Mouse (Mus musculus): ENCODE data around the gene Gm20431.

Gene Gm20431

DNA sequence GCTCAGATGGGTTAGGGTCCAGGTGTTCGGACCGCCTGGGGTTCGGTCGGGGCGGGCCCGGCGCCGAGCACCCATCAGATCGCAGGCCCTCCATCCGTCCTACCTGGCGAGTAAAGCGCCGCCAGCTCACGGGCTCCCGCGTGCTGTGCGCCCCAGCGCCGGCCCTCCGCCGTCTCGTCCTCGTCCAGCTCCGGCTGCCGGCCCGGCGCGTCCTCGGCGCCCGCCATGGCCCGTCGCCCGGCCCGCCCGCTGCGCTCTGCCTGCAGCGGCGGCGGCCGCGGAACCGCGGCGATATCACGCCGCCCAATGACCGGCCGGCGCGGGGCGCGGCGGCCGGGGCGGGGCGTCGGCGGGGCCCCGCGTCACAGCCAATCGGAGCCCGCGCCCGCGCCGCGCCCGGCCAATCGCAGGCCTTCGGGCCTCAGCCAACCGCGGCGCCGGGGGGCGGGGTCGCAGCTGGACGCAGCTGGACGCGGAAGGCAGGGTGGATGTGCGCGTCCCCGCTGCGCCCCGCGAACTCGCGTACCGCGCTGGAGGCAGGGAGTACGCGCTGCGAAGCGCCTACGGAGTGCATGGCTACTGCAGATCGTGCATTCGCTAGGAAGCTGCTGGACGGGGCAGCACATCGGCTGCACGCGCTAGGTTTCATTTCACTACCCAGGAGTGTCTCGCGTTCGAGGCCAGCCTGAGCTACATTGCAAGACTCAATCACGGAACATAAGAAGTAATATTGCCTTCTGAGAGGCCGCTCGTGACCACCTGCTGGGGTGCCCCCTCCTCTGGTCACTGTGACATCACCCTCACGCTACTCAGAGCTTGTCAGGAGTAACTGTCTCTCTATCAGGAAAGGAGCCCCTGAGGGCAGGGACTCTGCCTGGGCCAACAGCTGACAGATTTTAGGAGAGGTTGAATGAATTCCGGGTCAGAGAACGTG lies at the start of gene Gm20431:
Gene Gm20431, minus strand, starts transcription at position 227 of the 934 bp plus-strand sequence.
- DNase-seq (ENCODE audit: low spot score), result peak; percentile 98

- DNase-seq (ENCODE audit: low spot score), result no peak
Measured at GRCm38 (mm10) chr2:167710574-167710973, 49.3 kb upstream of the Gm20431 start.

DNA sequence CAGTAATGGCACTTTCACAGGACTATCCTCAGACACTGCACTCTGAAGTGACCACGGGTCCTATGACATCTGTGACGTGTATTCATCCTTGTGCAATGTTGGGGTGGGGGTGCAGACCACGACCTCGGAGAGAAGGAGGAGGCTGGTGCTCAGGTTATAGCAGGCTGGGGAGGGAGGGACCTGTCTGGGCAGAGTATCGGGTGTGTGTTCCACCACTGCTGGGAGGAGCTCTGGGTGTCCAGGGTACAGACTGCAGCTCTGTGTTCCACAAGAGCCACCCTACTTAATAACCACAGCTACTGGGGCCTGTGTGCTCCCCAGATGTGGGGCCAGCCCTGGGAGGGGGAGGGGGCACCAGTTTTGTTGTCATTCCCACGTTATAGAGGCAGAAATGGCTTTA lies 48.7 kb upstream of the Gm20431 start:
- DNase-seq (ENCODE audit: low spot score), result no peak

GRCm38 (mm10) chr2:167708373-167708772 lies 47.1 kb upstream of the Gm20431 start:
- no peak for DNase-seq (ENCODE audit: low spot score)

- no peak for DNase-seq (ENCODE audit: low spot score)
Measured at GRCm38 (mm10) chr2:167706183-167706939, 45.1 kb upstream of the Gm20431 start.

DNA sequence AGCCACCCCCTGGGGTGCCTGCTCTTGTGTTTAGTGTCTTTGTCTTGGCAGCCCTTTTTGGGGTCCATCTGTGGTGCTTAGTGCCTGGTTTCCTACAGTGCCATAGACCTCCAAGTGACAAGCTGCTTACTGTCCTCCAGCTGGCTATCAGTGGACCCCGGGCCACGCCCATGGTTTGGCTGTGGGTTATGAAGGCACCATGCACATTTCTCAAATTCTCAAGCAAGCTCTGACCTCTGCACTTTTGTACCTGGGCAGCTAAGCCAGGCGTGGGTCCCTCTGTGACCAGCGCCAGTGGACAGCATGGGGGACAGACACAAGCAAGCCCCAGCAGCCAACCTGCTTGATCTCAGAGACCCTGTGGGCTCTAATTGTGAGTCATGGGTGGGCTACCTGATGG lies 43.1 kb upstream of the Gm20431 start:
- no peak for DNase-seq (ENCODE audit: low spot score)

GRCm38 (mm10) chr2:167702126-167702525 lies 40.8 kb upstream of the Gm20431 start:
- no peak for DNase-seq (ENCODE audit: low spot score)

DNA sequence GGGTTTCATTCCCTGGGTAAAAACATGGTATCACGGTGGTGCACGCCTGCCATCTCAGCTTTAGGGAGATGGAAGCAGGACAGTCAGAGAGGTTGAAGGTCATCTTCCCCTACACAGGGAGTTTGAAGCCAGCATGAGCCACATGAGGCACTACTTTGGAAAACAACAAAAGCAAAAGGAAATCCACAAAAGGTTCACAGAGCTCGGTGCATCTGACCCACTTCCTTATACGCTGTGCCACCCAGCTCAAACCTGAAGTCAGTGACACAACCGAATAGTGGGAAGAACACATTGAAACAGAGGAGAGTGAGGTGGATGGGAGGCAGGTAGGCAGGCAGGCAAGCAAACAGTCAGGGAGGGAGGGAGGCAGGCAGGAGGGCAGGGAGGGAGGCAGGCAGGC lies 40.2 kb upstream of the Gm20431 start:
- no peak for DNase-seq (ENCODE audit: low spot score)

GRCm38 (mm10) chr2:167700018-167700417 lies 38.7 kb upstream of the Gm20431 start:
- no peak for DNase-seq (ENCODE audit: low spot score)

- DNase-seq (ENCODE audit: low spot score), result no peak
Measured at GRCm38 (mm10) chr2:167697902-167698301, 36.6 kb upstream of the Gm20431 start.

GRCm38 (mm10) chr2:167696143-167696542 lies 34.8 kb upstream of the Gm20431 start:
- DNase-seq (ENCODE audit: low spot score), result no peak

DNA sequence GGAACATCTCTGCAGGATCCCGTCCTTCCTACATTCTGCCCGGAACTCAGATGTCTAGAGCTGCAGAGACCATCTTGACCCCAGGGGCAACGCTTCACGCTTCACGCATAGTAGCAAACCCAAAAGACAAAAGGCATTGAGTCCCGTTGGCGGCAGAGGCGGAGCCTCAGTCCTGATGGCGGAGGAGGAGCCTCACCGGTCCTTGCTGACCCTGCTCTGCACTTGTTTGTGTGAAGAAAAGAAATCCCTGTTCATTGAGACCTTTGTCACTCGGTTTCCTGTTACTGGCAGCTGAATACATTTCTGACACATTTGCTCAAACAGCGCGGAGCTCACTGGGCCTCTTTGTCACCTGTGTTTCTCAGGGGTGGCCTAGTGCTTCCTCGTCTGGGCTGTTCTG lies 34.2 kb upstream of the Gm20431 start:
- no peak for DNase-seq (ENCODE audit: low spot score)

DNA sequence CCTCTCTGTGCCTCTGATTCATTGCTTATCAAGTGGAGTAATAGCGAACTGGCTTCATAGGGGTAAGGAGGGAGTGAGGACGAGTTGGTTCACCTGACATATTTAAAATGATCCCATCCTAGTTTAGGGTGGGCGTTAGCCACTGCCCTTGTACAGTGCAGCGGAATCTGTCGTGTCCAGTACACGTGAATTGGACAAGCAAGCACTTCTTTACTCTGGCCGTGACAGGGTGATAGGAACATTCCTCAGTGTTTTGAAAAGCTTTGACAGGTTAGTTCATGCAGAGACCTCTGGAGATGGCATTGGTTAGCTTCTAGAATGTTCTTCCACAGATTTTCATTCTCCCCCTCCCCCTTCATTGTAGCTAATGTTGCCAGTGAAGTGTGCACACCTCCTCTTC lies 33.7 kb upstream of the Gm20431 start:
- DNase-seq (ENCODE audit: low spot score), result no peak

DNA sequence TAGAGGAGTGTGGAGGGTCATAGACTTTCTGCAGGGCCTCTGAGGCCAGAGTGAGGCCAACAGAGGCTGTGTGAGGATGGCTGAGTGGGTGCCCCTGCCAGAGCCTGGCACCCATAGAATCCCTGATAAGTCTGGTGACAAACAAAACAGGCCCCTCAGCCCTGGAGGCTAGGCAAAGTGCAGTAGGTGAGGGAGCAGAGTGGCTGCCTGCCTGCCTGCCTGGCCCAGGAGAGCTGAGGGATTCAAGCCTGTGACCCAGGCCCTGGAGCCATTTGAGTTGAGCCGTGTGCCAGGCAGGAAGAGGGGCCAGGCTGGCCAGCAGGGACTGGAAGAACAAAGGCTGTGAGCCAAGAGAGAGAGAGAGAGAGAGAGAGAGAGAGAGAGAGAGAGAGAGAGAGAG lies 32.9 kb upstream of the Gm20431 start:
- no peak for DNase-seq (ENCODE audit: low spot score)

GRCm38 (mm10) chr2:167693540-167693939 lies 32.2 kb upstream of the Gm20431 start:
- DNase-seq (ENCODE audit: low spot score), result no peak

- no peak for DNase-seq (ENCODE audit: low spot score)
Measured at GRCm38 (mm10) chr2:167692831-167693230, 31.5 kb upstream of the Gm20431 start.

- no peak for DNase-seq (ENCODE audit: low spot score)
Measured at GRCm38 (mm10) chr2:167691871-167692661, 30.8 kb upstream of the Gm20431 start.

DNA sequence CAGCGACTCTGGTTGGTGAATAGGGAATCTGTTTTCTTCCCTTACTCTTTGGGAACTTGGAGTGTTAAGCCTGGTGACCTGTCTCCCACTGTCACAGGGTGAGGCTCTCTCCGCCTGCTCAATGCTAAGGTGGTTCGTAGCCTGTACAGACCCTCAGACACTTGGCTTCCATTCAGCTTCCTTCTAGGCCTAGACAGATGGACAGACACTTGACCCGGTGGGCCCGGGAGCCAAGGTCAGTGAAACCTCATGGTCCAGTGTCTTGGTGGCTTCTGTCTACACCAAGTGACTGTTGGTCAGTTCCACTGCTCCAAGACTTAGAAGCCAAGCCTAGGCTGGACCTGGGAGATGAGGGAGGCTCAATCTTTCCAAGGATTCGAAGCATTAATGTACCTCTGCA lies 30.1 kb upstream of the Gm20431 start:
- DNase-seq (ENCODE audit: low spot score), result no peak

- no peak for DNase-seq (ENCODE audit: low spot score)
Measured at GRCm38 (mm10) chr2:167690962-167691311, 29.6 kb upstream of the Gm20431 start.

DNA sequence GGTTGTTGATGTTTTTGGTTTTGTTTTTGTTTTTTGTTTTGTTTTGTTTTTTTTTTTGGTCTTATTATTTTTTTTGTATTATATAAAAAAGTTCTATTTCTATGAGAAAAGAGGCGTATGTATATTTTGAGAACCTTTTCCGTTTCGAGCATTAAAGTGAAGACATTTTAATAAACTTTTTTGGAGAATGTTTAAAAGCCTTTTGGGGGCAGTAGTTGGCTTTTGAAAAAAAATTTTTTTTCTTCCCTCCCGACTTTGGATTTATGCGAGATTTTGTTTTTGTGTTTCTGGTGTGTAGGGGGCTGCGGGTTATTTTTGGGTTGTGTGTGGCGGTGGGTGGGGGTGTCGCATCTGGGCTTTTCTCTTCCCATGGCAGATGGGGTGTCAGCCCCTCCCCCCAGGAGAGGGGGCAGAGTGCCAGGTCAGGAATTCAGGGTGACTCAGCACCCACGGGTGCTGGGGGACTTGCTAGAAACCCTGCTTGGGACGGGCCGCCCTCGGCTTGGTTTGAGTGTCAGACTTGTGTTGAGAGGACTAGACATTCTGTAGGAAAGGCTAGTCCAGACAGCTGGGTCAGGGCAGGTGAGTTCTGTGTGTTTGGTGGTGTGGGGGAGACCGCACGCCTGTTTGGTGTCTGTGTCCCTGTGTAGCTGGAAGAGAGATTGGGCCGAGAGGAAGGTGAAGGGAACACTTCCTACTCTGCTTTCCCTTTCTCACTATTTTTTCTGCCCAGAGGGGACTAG lies 29.1 kb upstream of the Gm20431 start:
- peak; percentile 76 for DNase-seq (ENCODE audit: low spot score)

DNA sequence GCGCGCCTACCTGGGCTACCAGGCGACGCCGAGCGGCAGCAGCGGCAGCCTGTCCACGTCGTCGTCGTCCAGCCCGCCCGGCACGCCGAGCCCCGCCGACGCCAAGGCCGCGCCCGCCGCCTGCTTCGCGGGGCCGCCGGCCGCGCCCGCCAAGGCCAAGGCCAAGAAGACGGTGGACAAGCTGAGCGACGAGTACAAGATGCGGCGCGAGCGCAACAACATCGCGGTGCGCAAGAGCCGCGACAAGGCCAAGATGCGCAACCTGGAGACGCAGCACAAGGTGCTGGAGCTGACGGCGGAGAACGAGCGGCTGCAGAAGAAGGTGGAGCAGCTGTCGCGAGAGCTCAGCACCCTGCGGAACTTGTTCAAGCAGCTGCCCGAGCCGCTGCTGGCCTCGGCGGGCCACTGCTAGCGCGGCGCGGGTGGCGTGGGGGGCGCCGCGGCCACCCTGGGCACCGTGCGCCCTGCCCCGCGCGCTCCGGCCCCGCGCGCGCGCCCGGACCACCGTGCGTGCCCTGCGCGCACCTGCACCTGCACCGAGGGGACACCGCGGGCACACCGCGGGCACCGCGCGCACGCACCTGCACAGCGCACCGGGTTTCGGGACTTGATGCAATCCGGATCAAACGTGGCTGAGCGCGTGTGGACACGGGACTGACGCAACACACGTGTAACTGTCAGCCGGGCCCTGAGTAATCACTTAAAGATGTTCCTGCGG lies 28.4 kb upstream of the Gm20431 start, which contains the start of gene Tmem189:
Gene Tmem189, minus strand, starts transcription at position 322 of the 718 bp plus-strand sequence.
- DNase-seq (ENCODE audit: low spot score), result peak; percentile 64
